7 mouse cellular contexts compared by ENCODE assay signal in the genomic region with DNA sequence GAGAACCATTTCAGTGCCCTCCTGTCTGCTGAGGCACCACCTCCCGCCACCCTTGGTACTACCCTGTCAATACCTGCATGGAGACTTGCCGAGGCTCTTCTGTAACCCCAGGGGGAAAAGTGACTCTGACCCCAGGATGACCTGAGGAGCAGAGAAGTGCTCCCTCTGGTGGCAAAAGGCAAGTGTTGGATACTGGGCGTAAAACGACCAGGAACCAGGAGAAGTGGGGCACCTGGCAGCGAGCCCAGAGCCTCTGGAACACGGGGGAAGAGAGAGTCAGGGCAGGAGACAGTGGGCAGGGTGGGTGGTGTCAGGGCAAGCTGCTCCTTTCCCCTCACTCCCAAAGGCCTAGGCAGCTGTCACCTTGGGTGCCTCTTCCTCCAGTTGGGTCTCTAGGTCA. TPM values are rescaled to one million over a fixed set of nuclear protein-coding genes. Genes with fewer than 3 reads are reported as not detected.
DNase-seq lines count a peak whose midpoint lies in the region; ATAC-seq and TF ChIP-seq lines count a peak whose summit lies in the region.

No protein-coding gene starts in this region.

- H3K9ac ChIP-seq in ES-E14 (ENCODE audit: insufficient read depth, low read depth, low read length, poor library complexity, severe bottlenecking): no peak overlapping the region
- H3K9ac ChIP-seq in forebrain, postnatal 0 days: no peak overlapping the region
- H3K9ac ChIP-seq in liver, embryonic 12.5 days: peak overlapping the region; percentile 83; the same call in 1 of the 2 replicates

- in situ Hi-C loops in ES-E14 (cut with MboI; ENCODE audit: low sequenced_read_pairs in 2 of 2, unreplicated experiment in 2 of 2): no loop called here

- H3K9me3 ChIP-seq in ES-E14 (ENCODE audit: control insufficient read depth, insufficient read depth, low read depth, low read length): no peaks in the 10 kb centered on the region
- no peaks in the 10 kb centered on the region for H3K9me3 ChIP-seq in forebrain, postnatal 0 days (ENCODE audit: low read length)
- H3K9me3 ChIP-seq in liver, embryonic 12.5 days (replicated peaks): no peaks in the 10 kb centered on the region

- no peaks in the 10 kb centered on the region for H3K27me3 ChIP-seq in forebrain, postnatal 0 days (ENCODE audit: insufficient read depth, low read length)
- no peaks in the 10 kb centered on the region for H3K27me3 ChIP-seq in liver, embryonic 12.5 days (replicated peaks)

- no peak overlapping the region for H3K4me2 ChIP-seq in forebrain, postnatal 0 days (ENCODE audit: low read depth)
- H3K4me2 ChIP-seq in liver, embryonic 12.5 days: no peak overlapping the region

- intact Hi-C loops in left cerebral cortex, postnatal 14 days (cut with DNase I): no loop called here

- TF ChIP-seq CTCF in forebrain, postnatal 0 days (IDR thresholded peaks at IDR 0.05; ENCODE audit: low read depth): peak; percentile 68

- no peak overlapping the region for H3K4me3 ChIP-seq in ES-E14 (ENCODE audit: insufficient read depth in 1 of 2, low read depth in 1 of 2, low read length in 2 of 2, poor library complexity in 1 of 2, severe bottlenecking in 1 of 2)
- no peak overlapping the region for H3K4me3 ChIP-seq in forebrain, postnatal 0 days (ENCODE audit: low read depth, low read length)
- H3K4me3 ChIP-seq in liver, embryonic 12.5 days: no peak overlapping the region

- WGBS in forebrain, postnatal 0 days: 28% methylated on average over 6 of the region's 6 CpGs
- 46% methylated on average over 6 of the region's 6 CpGs for WGBS in liver, embryonic 12.5 days (ENCODE audit: insufficient replicate concordance)

- H3K36me3 ChIP-seq in ES-E14 (ENCODE audit: control insufficient read depth, insufficient read depth, low read length, poor library complexity, severe bottlenecking): peaks cover 48% of the 10 kb centered on the region
- H3K36me3 ChIP-seq in forebrain, postnatal 0 days (ENCODE audit: insufficient read depth): peaks cover 6% of the 10 kb centered on the region
- H3K36me3 ChIP-seq in liver, embryonic 12.5 days: peaks cover 52% of the 10 kb centered on the region

- H3K27ac ChIP-seq in ES-E14 (ENCODE audit: insufficient read depth, low read depth, low read length, poor library complexity, severe bottlenecking): no peak overlapping the region
- no peak overlapping the region for H3K27ac ChIP-seq in forebrain, postnatal 0 days (ENCODE audit: low read depth, low read length)
- no peak overlapping the region for H3K27ac ChIP-seq in liver, embryonic 12.5 days

- H3K4me1 ChIP-seq in ES-E14 (ENCODE audit: control insufficient read depth in 2 of 2, insufficient read depth in 2 of 2, low read length in 2 of 2, poor library complexity in 1 of 2): peaks cover 4 to 23% of the 10 kb centered on the region in 2 experiments; a peak in 2 of 4 replicates
- peaks cover 18% of the 10 kb centered on the region for H3K4me1 ChIP-seq in forebrain, postnatal 0 days (ENCODE audit: insufficient read depth)
- peaks cover 72% of the 10 kb centered on the region for H3K4me1 ChIP-seq in liver, embryonic 12.5 days

- no peak for ATAC-seq in forebrain, postnatal 0 days
- ATAC-seq in liver, embryonic 12.5 days: no peak

- DNase-seq in left cerebral cortex, postnatal 14 days (ENCODE audit: low spot score in 2 of 2): peak; percentile 61 to 66
- DNase-seq in left cerebral cortex, adult 11 months (ENCODE audit: low spot score): no peak
- DNase-seq in ES-E14 (ENCODE audit: low read depth, low spot score): peak; percentile 79
- DNase-seq in adrenal gland, postnatal 25 days: peak; percentile 69
- peak; percentile 35 for DNase-seq in forebrain, postnatal 0 days
- peak; percentile 81 for DNase-seq in testis, postnatal 10 days (ENCODE audit: low spot score)

TF ChIP-seq in ES-E14, 5 proteins besides CTCF, POLR2A, EP300 and RAD21:
- TF ChIP-seq CHD2 (IDR thresholded peaks at IDR 0.05; ENCODE audit: low read depth, low read length): no peak
- no peak for TF ChIP-seq ZNF384 (IDR thresholded peaks at IDR 0.05; ENCODE audit: low read depth, low read length)
- TF ChIP-seq MAFK (IDR thresholded peaks at IDR 0.05; ENCODE audit: insufficient read depth, low read depth, low read length): no peak
- TF ChIP-seq HCFC1 (IDR thresholded peaks at IDR 0.05; ENCODE audit: borderline replicate concordance, insufficient read depth, low read length): no peak
- TF ChIP-seq ZC3H11A (IDR thresholded peaks at IDR 0.05; ENCODE audit: borderline replicate concordance, low read depth, low read length): no peak

RNA-seq across cellular contexts. Expression of gene Slc25a22, which starts 2.9 kb away (rescaled TPM):
- total RNA-seq in left cerebral cortex, postnatal 14 days (2021): 100 to 1,000 TPM; 331 to 339 TPM
- total RNA-seq in ES-E14 (2012; rRNA removed): 16.2 and 19.8 TPM in 2 replicates
- 95.6 and 102 TPM in 2 replicates for total RNA-seq in adrenal gland, postnatal 25 days (2021)
- total RNA-seq in forebrain, postnatal 0 days (2014; rRNA removed): 115 and 141 TPM in 2 replicates
- polyA plus RNA-seq in forebrain, postnatal 0 days (2015; fragmentation: Nextera tagmentation; extraction: Ambion mirVana): 106 and 132 TPM in 2 replicates
- polyA plus RNA-seq in liver, embryonic 12.5 days (2016; fragmentation: Nextera tagmentation; extraction: Ambion mirVana): 26.0 and 27.1 TPM in 2 replicates

RNA-seq across cellular contexts. Expression of gene Pidd1, which starts 3.2 kb away (rescaled TPM):
- total RNA-seq in left cerebral cortex, postnatal 14 days (2021): 1 to 10 TPM; 1.2 to 2.4 TPM
- total RNA-seq in ES-E14 (2012; rRNA removed): 23.4 and 36.0 TPM in 2 replicates
- 3.0 and 3.3 TPM in 2 replicates for total RNA-seq in adrenal gland, postnatal 25 days (2021)
- total RNA-seq in forebrain, postnatal 0 days (2014; rRNA removed): 2.0 and 2.2 TPM in 2 replicates
- polyA plus RNA-seq in forebrain, postnatal 0 days (2015; fragmentation: Nextera tagmentation; extraction: Ambion mirVana): 2.3 and 2.4 TPM in 2 replicates
- 17.3 and 17.7 TPM in 2 replicates for polyA plus RNA-seq in liver, embryonic 12.5 days (2016; fragmentation: Nextera tagmentation; extraction: Ambion mirVana)

RNA-seq across cellular contexts. Expression of gene Rplp2, which starts 6.6 kb away (rescaled TPM):
- total RNA-seq in left cerebral cortex, postnatal 14 days (2021): 100 to 1,000 TPM; 572 to 599 TPM
- total RNA-seq in ES-E14 (2012; rRNA removed): 3,085 and 4,150 TPM in 2 replicates
- total RNA-seq in adrenal gland, postnatal 25 days (2021): 917 and 919 TPM in 2 replicates
- total RNA-seq in forebrain, postnatal 0 days (2014; rRNA removed): 312 and 427 TPM in 2 replicates
- polyA plus RNA-seq in forebrain, postnatal 0 days (2015; fragmentation: Nextera tagmentation; extraction: Ambion mirVana): 868 and 1,034 TPM in 2 replicates
- 1,288 and 1,344 TPM in 2 replicates for polyA plus RNA-seq in liver, embryonic 12.5 days (2016; fragmentation: Nextera tagmentation; extraction: Ambion mirVana)

RNA-seq across cellular contexts. Expression of gene Cend1, which starts 11.3 kb away (rescaled TPM):
- total RNA-seq in left cerebral cortex, postnatal 14 days (2021): 100 to 1,000 TPM; 338 to 362 TPM
- total RNA-seq in ES-E14 (2012; rRNA removed): 1.5 and 2.7 TPM in 2 replicates
- total RNA-seq in adrenal gland, postnatal 25 days (2021): 0.57 and 1.3 TPM in 2 replicates
- total RNA-seq in forebrain, postnatal 0 days (2014; rRNA removed): 83.3 and 94.7 TPM in 2 replicates
- polyA plus RNA-seq in forebrain, postnatal 0 days (2015; fragmentation: Nextera tagmentation; extraction: Ambion mirVana): 111 and 125 TPM in 2 replicates
- 0.10 and 0.16 TPM in 2 replicates for polyA plus RNA-seq in liver, embryonic 12.5 days (2016; fragmentation: Nextera tagmentation; extraction: Ambion mirVana)

RNA-seq across cellular contexts. Expression of gene Pnpla2, which starts 14.4 kb away (rescaled TPM):
- 10 to 100 TPM; 22.9 to 28.8 TPM for total RNA-seq in left cerebral cortex, postnatal 14 days (2021)
- total RNA-seq in ES-E14 (2012; rRNA removed): 10.7 and 12.7 TPM in 2 replicates
- total RNA-seq in adrenal gland, postnatal 25 days (2021): 538 and 617 TPM in 2 replicates
- 6.2 and 7.7 TPM in 2 replicates for total RNA-seq in forebrain, postnatal 0 days (2014; rRNA removed)
- 18.3 and 22.4 TPM in 2 replicates for polyA plus RNA-seq in forebrain, postnatal 0 days (2015; fragmentation: Nextera tagmentation; extraction: Ambion mirVana)
- 16.6 and 17.8 TPM in 2 replicates for polyA plus RNA-seq in liver, embryonic 12.5 days (2016; fragmentation: Nextera tagmentation; extraction: Ambion mirVana)
